Mouse (Mus musculus): ENCODE data around the gene Ehd2. TPM values are rescaled to one million over a fixed set of nuclear protein-coding genes. Genes with fewer than 3 reads are reported as not detected.

Ehd2 gene
- total and polyA plus RNA-seq, 3 experiments = 0.15 to 0.38 (median 0.33) TPM

GRCm38 (mm10) chr7:15947653-15948260 lies 19.6 kb downstream of the Ehd2 start:
- TF ChIP-seq CTCF (IDR thresholded peaks at IDR 0.05; ENCODE audit: low read depth, low read length) (no peak), POLR2AphosphoS5 (IDR thresholded peaks at IDR 0.05; ENCODE audit: insufficient replicate concordance, low read depth, low read length) (no peak)
- Histone ChIP-seq H3K4me1 (ENCODE audit: insufficient read depth, low read depth, low read length) (peaks cover 73% of the 10 kb centered on the region), H3K27me3 (ENCODE audit: insufficient read depth, low read length) (peaks cover 14% of the 10 kb centered on the region), H3K36me3 (replicated peaks) (peaks cover 23% of the 10 kb centered on the region), H3K4me3 (ENCODE audit: low read depth, low read length) (peak overlapping the region; percentile 69; the same call in 1 of the 2 replicates), H3K9me3 (replicated peaks) (no peaks in the 10 kb centered on the region)
- no peak for DNase-seq (ENCODE audit: low spot score)
- no peak for ATAC-seq (ENCODE audit: extremely low read depth, insufficient number of reproducible peaks, low FRiP score, poor library complexity, severe bottlenecking)

DNA sequence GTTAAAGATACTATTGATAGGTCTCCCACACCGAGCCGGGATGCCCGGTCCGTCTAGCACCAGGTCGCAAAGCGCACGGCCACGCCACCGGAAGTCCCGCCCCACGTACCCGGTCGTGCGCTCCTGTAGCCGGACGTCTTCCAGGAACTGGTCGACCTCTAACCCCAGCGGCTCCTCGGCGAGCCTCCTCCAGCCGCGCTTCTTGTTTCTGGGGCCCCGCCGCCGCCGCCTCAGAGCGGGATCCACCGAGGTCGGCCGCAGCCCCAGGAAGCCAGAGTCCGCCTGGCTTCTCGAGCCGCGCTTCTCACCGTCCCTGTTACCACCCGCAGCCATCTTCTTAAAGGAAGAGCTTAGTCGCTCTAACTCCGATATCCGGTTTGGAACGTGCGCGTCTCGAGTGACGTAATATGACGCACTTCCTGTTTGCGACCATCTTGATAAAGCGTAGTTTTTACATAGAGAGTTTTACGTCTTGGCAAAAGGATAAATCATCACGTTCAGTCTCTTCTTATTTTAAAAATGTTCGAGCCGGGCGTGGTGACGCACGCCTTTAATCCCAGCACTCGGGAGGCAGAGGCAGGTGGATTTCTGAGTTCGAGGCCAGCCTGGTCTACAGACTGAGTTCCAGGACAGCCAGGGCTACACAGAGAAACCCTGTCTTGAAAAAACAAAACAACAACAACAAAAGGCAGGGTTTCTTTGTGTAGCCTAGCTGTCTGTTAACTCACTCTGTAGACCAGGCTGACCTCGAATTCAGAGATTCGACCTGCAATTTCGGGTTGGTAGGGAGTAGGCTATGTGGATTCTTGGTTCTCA lies 21.4 kb downstream of the Ehd2 start, which contains the start of gene Nop53:
Gene Nop53, minus strand, starts transcription at position 354 of the 816 bp plus-strand sequence.
- Histone ChIP-seq H3K36me3 (replicated peaks) (peaks cover 41% of the 10 kb centered on the region), H3K9me3 (replicated peaks) (no peaks in the 10 kb centered on the region), H3K27me3 (ENCODE audit: insufficient read depth, low read length) (peaks cover 10% of the 10 kb centered on the region), H3K4me3 (ENCODE audit: low read depth, low read length) (peak within 1 kb of the TSS; percentile 76), H3K4me1 (ENCODE audit: insufficient read depth, low read depth, low read length) (peaks cover 81% of the 10 kb centered on the region)
- peak; percentile 74 for ATAC-seq (ENCODE audit: extremely low read depth, insufficient number of reproducible peaks, low FRiP score, poor library complexity, severe bottlenecking)
- DNase-seq (ENCODE audit: low spot score) = peak; percentile 73
- TF ChIP-seq TAL1 (conservative IDR thresholded peaks at IDR 0.05; ENCODE audit: low read depth, low read length) = no peak
- TF ChIP-seq CTCF (IDR thresholded peaks at IDR 0.05; ENCODE audit: low read depth, low read length) = no peak
- TF ChIP-seq GATA1 (IDR thresholded peaks at IDR 0.05; ENCODE audit: borderline replicate concordance, low read length) = no peak

DNA sequence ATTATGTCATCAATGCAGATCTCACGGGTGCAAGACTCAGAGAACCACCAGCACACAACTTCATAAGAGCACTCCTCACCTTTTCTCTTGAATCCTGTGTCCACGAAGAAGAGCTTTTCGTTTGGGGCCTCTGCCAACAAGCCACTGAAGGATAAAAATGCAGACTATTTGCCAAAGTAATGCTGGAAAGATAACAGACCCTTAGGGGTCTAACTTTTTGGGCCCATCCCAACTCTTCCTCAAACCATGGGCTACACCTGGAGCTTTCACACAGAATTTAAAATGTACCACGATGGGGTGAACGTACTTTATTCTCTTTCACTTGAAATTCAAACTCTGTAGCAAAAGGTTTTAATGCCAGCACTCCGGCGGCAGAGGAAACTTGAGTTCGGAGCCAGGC lies 22.2 kb downstream of the Ehd2 start:
- ATAC-seq (ENCODE audit: extremely low read depth, insufficient number of reproducible peaks, low FRiP score, poor library complexity, severe bottlenecking) (no peak), DNase-seq (ENCODE audit: low spot score) (no peak)
- H3K36me3 ChIP-seq (replicated peaks) = peaks cover 48% of the 10 kb centered on the region

GRCm38 (mm10) chr7:15944311-15944710 lies 23.1 kb downstream of the Ehd2 start:
- H3K36me3 ChIP-seq (replicated peaks) = peaks cover 57% of the 10 kb centered on the region
- peaks cover 80% of the 10 kb centered on the region for H3K4me1 ChIP-seq (ENCODE audit: insufficient read depth, low read depth, low read length)
- H3K9me3 ChIP-seq (replicated peaks) = no peaks in the 10 kb centered on the region
- ATAC-seq (ENCODE audit: extremely low read depth, insufficient number of reproducible peaks, low FRiP score, poor library complexity, severe bottlenecking) (no peak), DNase-seq (ENCODE audit: low spot score) (no peak)
- peak overlapping the region; percentile 31; the same call in 1 of the 2 replicates for H3K4me3 ChIP-seq (ENCODE audit: low read depth, low read length)
- TF ChIP-seq GATA2 (IDR thresholded peaks at IDR 0.05; ENCODE audit: borderline replicate concordance, low read depth, low read length) = no peak
- no peak for TF ChIP-seq TAL1 (conservative IDR thresholded peaks at IDR 0.05; ENCODE audit: low read depth, low read length)
- no peak for TF ChIP-seq GATA1 (IDR thresholded peaks at IDR 0.05; ENCODE audit: borderline replicate concordance, low read length)
- no peak for TF ChIP-seq POLR2AphosphoS5 (IDR thresholded peaks at IDR 0.05; ENCODE audit: insufficient replicate concordance, low read depth, low read length)
- TF ChIP-seq CTCF (IDR thresholded peaks at IDR 0.05; ENCODE audit: low read depth, low read length) = no peak
- no peaks in the 10 kb centered on the region for H3K27me3 ChIP-seq (ENCODE audit: insufficient read depth, low read length)

More for the DNA sequence above, 22.2 kb downstream of the Ehd2 start:
- Histone ChIP-seq H3K27me3 (ENCODE audit: insufficient read depth, low read length) (peaks cover 4% of the 10 kb centered on the region), H3K9me3 (replicated peaks) (no peaks in the 10 kb centered on the region), H3K4me3 (ENCODE audit: low read depth, low read length) (peak overlapping the region; percentile 76), H3K4me1 (ENCODE audit: insufficient read depth, low read depth, low read length) (peaks cover 80% of the 10 kb centered on the region)
- TF ChIP-seq GATA1 (IDR thresholded peaks at IDR 0.05; ENCODE audit: borderline replicate concordance, low read length) (no peak), POLR2AphosphoS5 (IDR thresholded peaks at IDR 0.05; ENCODE audit: insufficient replicate concordance, low read depth, low read length) (no peak), TAL1 (conservative IDR thresholded peaks at IDR 0.05; ENCODE audit: low read depth, low read length) (no peak), GATA2 (IDR thresholded peaks at IDR 0.05; ENCODE audit: borderline replicate concordance, low read depth, low read length) (no peak), CTCF (IDR thresholded peaks at IDR 0.05; ENCODE audit: low read depth, low read length) (no peak)

DNA sequence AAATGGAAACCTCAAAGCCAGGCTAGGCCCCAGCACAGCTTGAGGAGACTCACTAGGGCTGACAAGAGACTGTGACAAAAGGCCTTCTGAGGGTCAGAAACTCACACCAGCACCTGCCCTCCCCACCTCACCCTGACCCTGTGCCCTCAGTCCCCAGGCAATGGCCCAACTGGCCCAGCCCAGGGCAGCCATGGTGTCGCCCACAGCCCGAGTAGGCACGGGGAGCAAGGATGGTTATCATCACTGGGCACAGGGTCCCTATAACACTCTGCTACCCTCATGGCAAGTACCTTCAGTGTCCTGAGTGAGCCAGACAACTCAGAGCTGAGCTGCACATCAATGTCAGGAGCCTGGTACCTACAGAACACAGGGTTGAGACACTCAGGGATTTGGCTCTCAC lies 28.7 kb downstream of the Ehd2 start:
- H3K9me3 ChIP-seq (replicated peaks) = no peaks in the 10 kb centered on the region

GRCm38 (mm10) chr7:15937491-15937890 lies 29.9 kb downstream of the Ehd2 start:
- Histone ChIP-seq H3K27me3 (ENCODE audit: insufficient read depth, low read length) (peaks cover 8% of the 10 kb centered on the region), H3K4me1 (ENCODE audit: insufficient read depth, low read depth, low read length) (peaks cover 41% of the 10 kb centered on the region), H3K4me3 (ENCODE audit: low read depth, low read length) (no peak overlapping the region), H3K36me3 (replicated peaks) (peaks cover 72% of the 10 kb centered on the region), H3K9me3 (replicated peaks) (no peaks in the 10 kb centered on the region)
- no peak for ATAC-seq (ENCODE audit: extremely low read depth, insufficient number of reproducible peaks, low FRiP score, poor library complexity, severe bottlenecking)
- no peak for DNase-seq (ENCODE audit: low spot score)
- no peak for TF ChIP-seq GATA1 (IDR thresholded peaks at IDR 0.05; ENCODE audit: borderline replicate concordance, low read length)
- no peak for TF ChIP-seq TAL1 (conservative IDR thresholded peaks at IDR 0.05; ENCODE audit: low read depth, low read length)
- no peak for TF ChIP-seq CTCF (IDR thresholded peaks at IDR 0.05; ENCODE audit: low read depth, low read length)
- no peak for TF ChIP-seq GATA2 (IDR thresholded peaks at IDR 0.05; ENCODE audit: borderline replicate concordance, low read depth, low read length)
- no peak for TF ChIP-seq POLR2AphosphoS5 (IDR thresholded peaks at IDR 0.05; ENCODE audit: insufficient replicate concordance, low read depth, low read length)

More for the DNA sequence above, 28.7 kb downstream of the Ehd2 start:
- ATAC-seq (ENCODE audit: extremely low read depth, insufficient number of reproducible peaks, low FRiP score, poor library complexity, severe bottlenecking) (no peak), DNase-seq (ENCODE audit: low spot score) (no peak)
- H3K36me3 ChIP-seq (replicated peaks) = peaks cover 84% of the 10 kb centered on the region
- peaks cover 50% of the 10 kb centered on the region for H3K4me1 ChIP-seq (ENCODE audit: insufficient read depth, low read depth, low read length)
- no peak overlapping the region for H3K4me3 ChIP-seq (ENCODE audit: low read depth, low read length)
- TF ChIP-seq TAL1 (conservative IDR thresholded peaks at IDR 0.05; ENCODE audit: low read depth, low read length) (no peak), GATA2 (IDR thresholded peaks at IDR 0.05; ENCODE audit: borderline replicate concordance, low read depth, low read length) (no peak), GATA1 (IDR thresholded peaks at IDR 0.05; ENCODE audit: borderline replicate concordance, low read length) (no peak)
- H3K27me3 ChIP-seq (ENCODE audit: insufficient read depth, low read length) = peaks cover 4% of the 10 kb centered on the region
